Mouse (Mus musculus) lung, postnatal 0 days (tissue): Measurements from ENCODE around the gene Ndufc1.

ENCODE experiments used
- CTCF ChIP-seq: IDR thresholded peaks from 2 replicates; pipeline ENCODE4 v1.5.1; 2016; ENCODE audit warnings: antibody characterized with exemption, mild to moderate bottlenecking
- EP300 ChIP-seq: IDR thresholded peaks from 2 replicates; pipeline ENCODE4 v1.6.1; 2016; ENCODE audit warnings: antibody characterized with exemption, mild to moderate bottlenecking, control low read depth

GRCm38 (mm10) chr3:51378665-51378946 lies 30.2 kb downstream of the Ndufc1 start:
- no peak for TF ChIP-seq CTCF
- TF ChIP-seq EP300: no peak
